Mouse (Mus musculus): ENCODE results near the gene Pnma1. TPM values are rescaled to one million over a fixed set of nuclear protein-coding genes. Genes with fewer than 3 reads are reported as not detected.

Pnma1 gene
- total RNA-seq (2015; ENCODE audit: low replicate concordance) (1.5 and 4.4 TPM in 2 replicates), total RNA-seq (2017; ENCODE audit: low replicate concordance) (1.0 and 4.5 TPM in 2 replicates)

DNA sequence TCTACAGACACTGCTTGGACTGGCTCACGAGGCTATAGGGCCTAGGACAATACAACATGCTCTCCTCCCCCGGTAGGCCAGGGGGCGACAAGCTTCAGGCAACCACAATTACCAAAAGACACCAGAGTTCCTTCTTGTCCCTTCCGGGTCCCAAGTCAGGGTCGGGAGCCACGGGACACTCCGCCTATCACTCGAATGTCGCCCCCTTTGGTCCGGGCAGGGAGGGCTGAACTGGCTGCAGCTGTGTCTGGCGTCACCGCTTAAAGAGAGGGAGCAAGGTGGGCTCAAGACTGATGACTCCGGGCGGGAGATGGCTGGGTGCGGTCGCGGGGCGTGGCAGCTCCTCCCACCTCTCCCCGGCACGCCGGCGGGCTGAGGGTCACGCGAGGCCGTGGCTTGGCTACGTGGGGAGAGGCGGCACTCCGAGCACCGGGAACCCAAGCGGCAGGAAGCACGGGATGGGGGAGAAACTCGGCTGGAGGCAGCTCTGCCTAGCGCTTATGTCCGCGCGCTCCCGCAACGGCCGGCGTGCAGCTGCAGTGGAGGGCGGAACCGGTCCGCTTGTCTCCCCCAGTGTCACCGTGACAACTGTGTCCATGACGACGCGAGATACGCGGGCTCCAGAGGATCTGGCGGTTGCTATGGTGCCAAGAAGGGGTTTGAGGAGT lies at the start of gene Pnma1:
Pnma1 (minus strand) TSS at position 536 of the 668 bp plus-strand sequence.
- ATAC-seq (replicated peaks; ENCODE audit: low FRiP score, poor library complexity, severe bottlenecking) = peak; percentile 65

- no peak for ATAC-seq (replicated peaks; ENCODE audit: low FRiP score, poor library complexity, severe bottlenecking)
These were observed 46.9 kb upstream of the Pnma1 start for GRCm38 (mm10) chr12:84195195-84195594.

DNA sequence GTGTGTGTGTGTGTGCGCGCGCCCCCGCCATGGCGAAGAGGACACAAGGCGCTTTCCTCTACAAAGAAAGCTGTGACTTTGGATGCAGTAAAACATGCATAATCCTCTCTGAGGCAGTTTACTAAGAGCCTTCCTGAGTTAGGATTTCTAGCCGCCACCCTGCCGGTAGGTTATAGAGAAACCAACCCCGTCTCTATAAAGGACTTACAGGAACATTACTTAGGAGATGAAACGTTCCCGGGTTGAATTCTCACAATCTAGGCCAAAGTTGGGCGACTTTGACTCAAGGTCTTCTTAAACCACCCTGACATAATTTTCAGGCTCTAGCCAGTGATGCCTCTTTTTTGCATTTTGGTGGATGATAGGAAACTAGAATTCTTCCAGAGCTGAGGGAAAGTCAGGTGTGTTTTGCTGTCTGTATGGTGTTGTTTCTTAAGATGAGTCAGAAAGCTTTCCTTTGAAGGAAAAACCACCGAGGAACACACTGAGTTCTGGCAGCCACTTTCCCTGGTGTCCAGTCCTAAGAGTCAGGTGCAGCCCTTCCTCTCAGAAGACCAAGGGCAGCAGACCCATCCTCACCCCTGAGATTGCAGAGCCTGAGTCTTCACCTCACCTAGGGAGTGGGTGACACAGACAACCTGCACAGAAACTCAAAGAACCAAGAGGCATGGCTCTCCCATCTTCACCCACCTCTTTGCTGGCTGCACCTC lies 46.3 kb upstream of the Pnma1 start:
- ATAC-seq (replicated peaks; ENCODE audit: low FRiP score, poor library complexity, severe bottlenecking) = no peak

- peak; percentile 86 for ATAC-seq (replicated peaks; ENCODE audit: low FRiP score, poor library complexity, severe bottlenecking)
These were observed 45.5 kb upstream of the Pnma1 start for GRCm38 (mm10) chr12:84193642-84194399.

- peak; percentile 49 for ATAC-seq (replicated peaks; ENCODE audit: low FRiP score, poor library complexity, severe bottlenecking)
These were observed 44.7 kb upstream of the Pnma1 start for GRCm38 (mm10) chr12:84192741-84193641.

GRCm38 (mm10) chr12:84192280-84192679 lies 44.0 kb upstream of the Pnma1 start:
- ATAC-seq (replicated peaks; ENCODE audit: low FRiP score, poor library complexity, severe bottlenecking) = no peak

GRCm38 (mm10) chr12:84191770-84192169 lies 43.5 kb upstream of the Pnma1 start:
- ATAC-seq (replicated peaks; ENCODE audit: low FRiP score, poor library complexity, severe bottlenecking) = no peak

DNA sequence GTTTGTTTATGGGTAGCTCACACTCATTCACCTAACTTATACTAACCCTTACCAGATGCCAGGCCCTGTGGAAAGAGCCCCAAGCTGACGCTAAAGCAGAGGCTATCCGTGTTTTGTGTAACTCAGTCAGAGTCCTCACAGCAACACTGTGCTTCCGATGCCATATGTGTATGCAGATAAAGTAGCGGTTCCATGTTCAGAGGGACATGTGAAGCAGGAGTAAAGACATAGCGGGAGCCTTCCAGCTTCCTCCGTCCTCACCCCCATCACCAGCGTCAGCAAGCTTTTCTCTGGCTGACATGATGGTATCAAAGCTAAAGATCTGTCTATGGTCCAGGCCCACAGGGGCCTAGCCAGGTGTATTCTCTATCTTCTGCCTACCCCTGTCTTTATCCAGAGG lies 42.9 kb upstream of the Pnma1 start:
- ATAC-seq (replicated peaks; ENCODE audit: low FRiP score, poor library complexity, severe bottlenecking) = 0 out of 2 replicates have a peak, but pooled peaks have one; percentile 19

DNA sequence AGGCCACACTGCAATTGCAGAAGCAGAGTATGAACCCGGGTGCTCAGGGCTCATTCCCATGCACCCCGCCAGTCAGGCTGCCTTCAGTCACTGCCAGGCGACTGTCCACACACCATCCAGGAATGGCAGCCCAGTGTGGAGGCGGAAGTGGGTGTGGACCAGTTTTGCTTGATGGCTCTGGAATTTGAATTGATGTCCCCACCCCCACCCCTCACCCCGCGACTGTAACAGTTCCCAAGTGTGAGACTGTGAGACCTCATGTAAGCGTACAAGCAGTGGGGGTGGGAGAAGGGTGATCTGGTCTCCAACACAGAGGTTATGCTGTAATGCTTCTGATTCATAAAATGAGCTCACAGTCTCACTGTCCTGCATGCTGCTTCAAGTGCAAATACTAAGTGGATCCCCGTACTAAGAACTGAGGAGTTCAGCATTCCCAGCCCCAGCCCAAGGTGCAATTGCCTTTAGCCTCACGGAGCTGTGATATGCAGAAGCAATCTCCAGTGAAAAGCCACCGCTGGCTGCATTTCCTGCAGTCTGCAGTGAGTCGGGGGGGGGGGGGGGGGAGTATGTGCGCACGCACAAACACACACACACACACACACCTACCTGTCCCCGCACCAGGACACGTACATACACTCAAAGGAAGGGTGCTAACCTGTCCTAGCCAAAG lies 42.0 kb upstream of the Pnma1 start:
- ATAC-seq (replicated peaks; ENCODE audit: low FRiP score, poor library complexity, severe bottlenecking) = no peak

DNA sequence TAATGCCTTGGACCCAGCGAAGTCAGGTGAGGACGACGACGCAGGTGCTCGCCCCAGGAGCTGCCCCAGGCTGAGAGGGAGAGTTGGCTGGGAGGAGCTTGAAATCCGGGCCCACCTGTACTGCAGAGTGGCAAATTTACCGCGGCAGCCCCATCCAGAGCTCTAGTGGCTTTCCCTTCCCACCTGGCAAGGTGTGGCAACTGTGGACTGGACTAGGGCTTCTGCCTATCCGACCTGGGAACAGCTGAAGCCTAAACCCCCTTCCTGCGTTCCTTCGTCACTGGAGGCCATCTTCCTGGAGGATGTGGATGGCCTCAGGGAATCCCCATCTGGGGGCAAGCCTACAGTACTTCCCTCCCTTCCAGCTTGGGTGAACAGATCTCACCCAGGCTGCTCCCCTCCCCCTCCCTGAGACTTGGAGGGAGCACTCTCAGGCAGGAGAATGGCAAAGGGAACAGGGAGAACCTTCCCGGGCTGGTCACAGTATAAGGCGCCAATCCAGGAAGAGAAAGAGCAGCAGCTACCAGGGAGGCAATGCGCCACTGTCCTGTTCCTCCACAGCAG lies 40.7 kb upstream of the Pnma1 start:
- ATAC-seq (replicated peaks; ENCODE audit: low FRiP score, poor library complexity, severe bottlenecking) = no peak

GRCm38 (mm10) chr12:84187752-84188601 lies 39.7 kb upstream of the Pnma1 start:
- no peak for ATAC-seq (replicated peaks; ENCODE audit: low FRiP score, poor library complexity, severe bottlenecking)

- ATAC-seq (replicated peaks; ENCODE audit: low FRiP score, poor library complexity, severe bottlenecking) = no peak
These were observed 38.7 kb upstream of the Pnma1 start for GRCm38 (mm10) chr12:84186950-84187349.

DNA sequence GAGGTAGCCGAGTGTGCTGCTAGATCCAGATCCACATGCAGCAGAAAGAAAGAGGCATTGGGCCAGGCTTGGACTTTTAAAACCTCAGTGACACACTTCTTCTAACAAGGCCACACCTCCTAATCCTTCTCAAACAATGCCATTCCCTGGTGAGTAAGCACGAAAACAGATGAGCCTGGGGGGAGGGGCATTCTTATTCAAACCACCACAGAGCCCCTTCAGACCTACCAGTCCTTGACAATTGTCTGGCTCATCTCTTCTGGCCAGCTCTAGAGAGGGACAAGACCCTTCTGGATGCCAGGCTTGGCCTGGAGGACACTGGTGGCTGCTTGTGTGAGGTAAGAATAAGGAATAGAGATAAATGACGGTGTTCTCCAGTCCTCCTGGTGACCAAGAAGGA lies 38.2 kb upstream of the Pnma1 start:
- ATAC-seq (replicated peaks; ENCODE audit: low FRiP score, poor library complexity, severe bottlenecking) = no peak

DNA sequence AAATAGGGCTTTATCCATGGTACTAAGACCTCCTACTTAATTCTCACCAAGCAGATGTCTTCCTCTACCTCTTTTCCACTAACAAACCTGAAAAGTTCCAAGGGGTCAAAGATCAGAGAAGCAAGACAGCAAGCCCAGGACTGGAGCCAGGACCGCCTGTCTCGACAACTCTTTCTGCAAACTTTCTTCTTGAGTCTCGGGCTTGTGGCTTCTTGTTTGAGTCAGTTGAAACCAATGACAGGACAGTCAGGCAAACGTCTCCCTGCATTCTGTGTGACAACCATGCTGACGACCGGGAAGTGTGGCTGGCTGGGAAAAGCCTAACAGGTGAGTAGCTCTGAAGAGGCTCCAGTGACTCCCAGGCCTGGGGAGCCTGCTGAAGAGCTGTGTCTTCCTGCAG lies 37.3 kb upstream of the Pnma1 start:
- ATAC-seq (replicated peaks; ENCODE audit: low FRiP score, poor library complexity, severe bottlenecking) = no peak

GRCm38 (mm10) chr12:84184979-84185378 lies 36.7 kb upstream of the Pnma1 start:
- ATAC-seq (replicated peaks; ENCODE audit: low FRiP score, poor library complexity, severe bottlenecking) = no peak

- no peak for ATAC-seq (replicated peaks; ENCODE audit: low FRiP score, poor library complexity, severe bottlenecking)
These were observed 33.7 kb upstream of the Pnma1 start for GRCm38 (mm10) chr12:84181999-84182398.

DNA sequence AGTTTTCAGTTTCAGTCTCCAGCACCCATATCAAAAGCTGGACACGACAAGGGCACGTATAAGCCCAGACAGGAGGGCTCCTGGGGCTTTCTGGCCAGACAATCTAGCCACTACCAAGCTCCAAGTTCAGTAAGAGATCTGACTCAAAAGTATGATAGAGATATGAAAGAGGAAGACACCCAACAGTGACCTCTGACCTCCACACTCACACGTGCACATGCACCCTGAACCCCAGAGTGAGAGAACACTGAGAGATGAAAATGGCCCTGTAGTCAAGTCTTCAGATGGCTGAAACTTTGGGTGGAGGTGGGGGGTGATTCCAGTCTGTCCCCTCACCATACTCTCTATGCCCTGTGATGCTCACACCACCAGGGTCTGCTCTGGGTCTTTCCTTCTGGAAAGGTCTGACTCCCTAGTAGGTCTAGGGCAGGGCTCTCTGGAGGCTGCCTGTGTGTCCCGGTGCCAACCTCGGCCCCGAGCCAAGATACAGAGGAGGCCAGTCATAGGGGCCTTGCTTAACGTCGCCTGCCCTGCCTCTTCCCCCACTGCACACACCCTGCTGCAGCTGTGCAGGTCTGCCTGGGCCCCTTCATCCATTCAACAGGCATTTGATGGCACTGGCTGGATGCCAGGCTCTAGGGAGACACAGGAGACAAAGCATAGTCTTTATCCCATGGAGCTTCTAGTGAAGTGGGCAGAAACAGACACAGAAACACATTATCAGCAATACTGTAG lies 32.6 kb upstream of the Pnma1 start:
- ATAC-seq (replicated peaks; ENCODE audit: low FRiP score, poor library complexity, severe bottlenecking) = peak; percentile 82

Measured in erythroblast, adult 5-6 weeks (primary cell).